Mouse (Mus musculus): ENCODE results near the gene Tac2. TPM values are rescaled to one million over a fixed set of nuclear protein-coding genes. Genes with fewer than 3 reads are reported as not detected.

Gene Tac2
- 23.1 TPM for polyA plus RNA-seq (2015; fragmentation: Illumina TruSeq; extraction: RNeasy Lipid Tissue Mini Kit (QIAGEN cat#74804); ENCODE audit: low read depth, low replicate concordance)

GRCm38 (mm10) chr10:127724178-127724577 is at the start of gene Tac2:
Gene Tac2 (plus strand): TSS chr10:127724478.

DNA sequence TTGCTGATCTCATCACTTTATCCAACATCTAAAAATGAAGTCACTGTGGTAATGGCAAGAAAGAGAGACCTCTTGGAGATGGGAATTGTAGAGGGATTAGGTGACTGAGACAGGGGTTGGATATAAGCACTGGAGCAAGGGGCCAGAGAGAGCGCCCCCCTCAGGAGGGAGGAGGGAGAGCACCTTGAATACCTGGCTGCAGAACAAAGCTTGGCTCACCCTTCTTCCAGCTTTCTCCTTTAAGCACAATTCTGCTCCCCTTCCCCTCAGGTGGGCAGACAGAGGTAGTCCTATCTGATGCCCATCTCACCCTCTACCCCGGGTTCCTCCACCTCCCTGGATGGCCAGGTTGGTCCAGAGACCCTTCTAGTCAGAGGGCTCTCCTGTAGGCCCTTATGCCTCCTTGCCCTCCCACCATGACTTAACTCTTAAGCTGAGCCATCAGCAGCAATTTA is 19.5 kb upstream of the Tac2 start, which contains the start of gene Myo1a:
TSS of gene Myo1a (plus strand) at position 405 of the 455 bp plus-strand sequence.

DNA sequence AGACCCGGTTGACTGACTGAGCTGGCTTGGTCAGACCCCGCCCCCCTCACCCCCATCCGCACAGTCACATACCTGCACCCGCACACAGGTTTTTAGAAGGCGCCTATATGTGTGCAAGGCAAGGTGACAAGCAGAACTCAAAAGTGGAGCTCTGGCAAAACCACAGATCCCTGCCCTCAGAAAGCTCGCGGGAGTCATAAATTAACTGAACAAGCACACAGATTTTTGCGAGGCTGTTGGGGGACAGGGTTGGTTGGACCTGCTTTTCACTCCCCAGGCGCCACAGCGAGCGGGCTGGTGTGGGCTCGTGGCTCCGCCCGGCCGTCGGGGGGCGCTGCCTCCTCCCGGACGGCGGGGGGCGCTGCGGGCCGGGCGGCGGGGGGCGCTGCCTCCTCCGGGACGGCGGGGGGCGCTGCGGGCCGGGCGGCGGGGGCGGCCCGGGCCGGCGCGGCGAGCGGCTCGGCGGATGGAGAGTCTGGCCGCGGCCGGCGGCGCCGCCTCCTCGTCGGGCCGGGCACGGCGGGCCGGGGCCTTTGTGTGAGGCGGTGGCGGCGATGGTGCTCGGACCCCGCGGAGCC is 14.9 kb downstream of the Tac2 start, which contains the start of gene Zbtb39:
TSS of gene Zbtb39 (plus strand) at position 456 of the 578 bp plus-strand sequence.

GRCm38 (mm10) chr10:127751548-127751947 is 27.3 kb downstream of the Tac2 start, which contains the start of gene Gpr182:
Gene Gpr182 (minus strand): TSS chr10:127751732.

DNA sequence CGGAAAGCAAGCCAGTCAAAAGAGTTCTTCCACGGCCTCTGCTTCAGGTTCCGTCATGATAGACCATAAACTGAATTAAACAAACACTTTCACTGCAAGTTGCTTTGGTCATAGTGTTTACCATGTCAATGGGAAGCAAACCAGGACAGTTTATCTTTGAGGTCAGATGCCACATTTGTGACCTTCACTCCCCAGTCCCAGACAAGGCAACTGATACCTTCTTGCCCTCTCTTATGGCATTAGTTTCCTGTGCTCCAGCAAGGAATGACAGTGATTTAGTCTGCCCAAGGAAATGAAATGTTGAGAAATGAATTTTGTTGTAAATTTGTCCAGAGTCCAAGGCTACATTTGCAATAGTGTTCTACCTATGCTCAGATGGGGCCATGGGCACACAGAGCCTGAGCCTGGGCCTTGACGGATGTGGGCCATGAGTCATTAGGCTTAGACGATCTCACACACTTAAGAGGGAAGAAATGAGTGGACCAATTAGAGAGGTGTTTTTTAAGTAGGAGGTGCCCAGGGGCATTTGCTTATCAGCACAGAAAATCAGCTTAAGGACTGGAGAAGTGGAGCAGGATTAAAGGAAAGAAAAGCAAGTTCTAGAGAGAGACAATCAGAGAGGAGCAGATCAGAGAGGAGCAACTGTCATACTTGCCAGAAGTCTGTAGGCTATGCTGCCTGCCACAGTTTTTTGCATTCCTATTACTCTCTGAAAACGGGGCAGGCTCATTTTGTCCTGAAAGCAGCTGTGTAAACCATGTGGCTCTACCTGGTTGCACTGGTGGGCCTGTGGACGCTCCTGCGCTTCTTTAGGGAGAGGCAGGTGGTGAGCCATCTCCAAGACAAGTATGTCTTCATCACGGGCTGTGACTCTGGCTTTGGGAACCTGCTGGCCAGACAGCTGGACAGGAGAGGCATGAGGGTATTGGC is 35.2 kb downstream of the Tac2 start, which contains the start of the genes Rdh1 and Rdh16f1:
TSS of gene Rdh1 (plus strand) at position 541 of the 930 bp plus-strand sequence.
TSS of gene Rdh16f1 (plus strand) at position 607 of the 930 bp plus-strand sequence.

GRCm38 (mm10) chr10:127776011-127776410 is 51.7 kb downstream of the Tac2 start, which contains the start of gene Rdh9:
Gene Rdh9 (plus strand): TSS chr10:127776386.

Other genes starting within 250 kb of the Tac2 start
- gene Stac3, start 222.8 kb upstream of the Tac2 start, polyA plus RNA-seq (2015; fragmentation: Illumina TruSeq; extraction: RNeasy Lipid Tissue Mini Kit (QIAGEN cat#74804); ENCODE audit: low read depth, low replicate concordance), result 4.3 TPM
- gene Ndufa4l2, start 209.5 kb upstream of the Tac2 start, polyA plus RNA-seq (2015; fragmentation: Illumina TruSeq; extraction: RNeasy Lipid Tissue Mini Kit (QIAGEN cat#74804); ENCODE audit: low read depth, low replicate concordance), result 9.8 TPM
- 26.1 TPM for gene Shmt2, start 202.0 kb upstream of the Tac2 start, polyA plus RNA-seq (2015; fragmentation: Illumina TruSeq; extraction: RNeasy Lipid Tissue Mini Kit (QIAGEN cat#74804); ENCODE audit: low read depth, low replicate concordance)
- 6.8 TPM for gene Nxph4, start 189.9 kb upstream of the Tac2 start, polyA plus RNA-seq (2015; fragmentation: Illumina TruSeq; extraction: RNeasy Lipid Tissue Mini Kit (QIAGEN cat#74804); ENCODE audit: low read depth, low replicate concordance)
- gene Lrp1, start 103.3 kb upstream of the Tac2 start, polyA plus RNA-seq (2015; fragmentation: Illumina TruSeq; extraction: RNeasy Lipid Tissue Mini Kit (QIAGEN cat#74804); ENCODE audit: low read depth, low replicate concordance), result 158 TPM
- 11.0 TPM for gene Stat6, start 81.5 kb upstream of the Tac2 start, polyA plus RNA-seq (2015; fragmentation: Illumina TruSeq; extraction: RNeasy Lipid Tissue Mini Kit (QIAGEN cat#74804); ENCODE audit: low read depth, low replicate concordance)
- gene Nemp1, start 57.6 kb upstream of the Tac2 start, polyA plus RNA-seq (2015; fragmentation: Illumina TruSeq; extraction: RNeasy Lipid Tissue Mini Kit (QIAGEN cat#74804); ENCODE audit: low read depth, low replicate concordance), result 3.3 TPM
- gene Nab2, start 55.9 kb upstream of the Tac2 start, polyA plus RNA-seq (2015; fragmentation: Illumina TruSeq; extraction: RNeasy Lipid Tissue Mini Kit (QIAGEN cat#74804); ENCODE audit: low read depth, low replicate concordance), result 30.7 TPM
- gene Myo1a, start 19.3 kb upstream of the Tac2 start, polyA plus RNA-seq (2015; fragmentation: Illumina TruSeq; extraction: RNeasy Lipid Tissue Mini Kit (QIAGEN cat#74804); ENCODE audit: low read depth, low replicate concordance), result 1.2 TPM
- 4.3 TPM for gene Zbtb39, start 15.1 kb downstream of the Tac2 start, polyA plus RNA-seq (2015; fragmentation: Illumina TruSeq; extraction: RNeasy Lipid Tissue Mini Kit (QIAGEN cat#74804); ENCODE audit: low read depth, low replicate concordance)
- 0.59 TPM for gene Gpr182, start 27.3 kb downstream of the Tac2 start, polyA plus RNA-seq (2015; fragmentation: Illumina TruSeq; extraction: RNeasy Lipid Tissue Mini Kit (QIAGEN cat#74804); ENCODE audit: low read depth, low replicate concordance)
- not detected for gene Rdh1, start 35.2 kb downstream of the Tac2 start, polyA plus RNA-seq (2015; fragmentation: Illumina TruSeq; extraction: RNeasy Lipid Tissue Mini Kit (QIAGEN cat#74804); ENCODE audit: low read depth, low replicate concordance)
- gene Rdh16f1, start 35.3 kb downstream of the Tac2 start, polyA plus RNA-seq (2015; fragmentation: Illumina TruSeq; extraction: RNeasy Lipid Tissue Mini Kit (QIAGEN cat#74804); ENCODE audit: low read depth, low replicate concordance), result not detected
- 0.68 TPM for gene Rdh9, start 51.9 kb downstream of the Tac2 start, polyA plus RNA-seq (2015; fragmentation: Illumina TruSeq; extraction: RNeasy Lipid Tissue Mini Kit (QIAGEN cat#74804); ENCODE audit: low read depth, low replicate concordance)
- 0.22 TPM for gene Rdh16, start 76.7 kb downstream of the Tac2 start, polyA plus RNA-seq (2015; fragmentation: Illumina TruSeq; extraction: RNeasy Lipid Tissue Mini Kit (QIAGEN cat#74804); ENCODE audit: low read depth, low replicate concordance)
- not detected for gene Rdh19, start 125.5 kb downstream of the Tac2 start, polyA plus RNA-seq (2015; fragmentation: Illumina TruSeq; extraction: RNeasy Lipid Tissue Mini Kit (QIAGEN cat#74804); ENCODE audit: low read depth, low replicate concordance)
- gene Rdh16f2, start 142.0 kb downstream of the Tac2 start, polyA plus RNA-seq (2015; fragmentation: Illumina TruSeq; extraction: RNeasy Lipid Tissue Mini Kit (QIAGEN cat#74804); ENCODE audit: low read depth, low replicate concordance), result not detected
- not detected for gene Rdh7, start 164.3 kb downstream of the Tac2 start, polyA plus RNA-seq (2015; fragmentation: Illumina TruSeq; extraction: RNeasy Lipid Tissue Mini Kit (QIAGEN cat#74804); ENCODE audit: low read depth, low replicate concordance)
- gene Sdr9c7, start 174.0 kb downstream of the Tac2 start, polyA plus RNA-seq (2015; fragmentation: Illumina TruSeq; extraction: RNeasy Lipid Tissue Mini Kit (QIAGEN cat#74804); ENCODE audit: low read depth, low replicate concordance), result not detected